Mouse (Mus musculus) layer of hippocampus, adult 8-10 months (tissue): Measurements from ENCODE around the gene Mpst. TPM values are rescaled to one million over a fixed set of nuclear protein-coding genes. Genes with fewer than 3 reads are reported as not detected.
A peak's percentile ranks its signal among the peaks of the same experiment; 100 is the strongest.

Experiments used
- DNase-seq, 2 experiments: peaks; one replicate each; pipeline ENCODE4 v3.0.0; 2022; ENCODE audit warnings: low spot score in 2 of 2
- total RNA-seq, 4 experiments: library from RNA; stranded (reverse); gene quantifications; 2 replicates each; pipeline ENCODE4 v1.2.4; 2022

Gene Mpst
- total RNA-seq, 4 experiments from 2014 or later: 23.1 to 38.1 (median 30.3) TPM

DNA sequence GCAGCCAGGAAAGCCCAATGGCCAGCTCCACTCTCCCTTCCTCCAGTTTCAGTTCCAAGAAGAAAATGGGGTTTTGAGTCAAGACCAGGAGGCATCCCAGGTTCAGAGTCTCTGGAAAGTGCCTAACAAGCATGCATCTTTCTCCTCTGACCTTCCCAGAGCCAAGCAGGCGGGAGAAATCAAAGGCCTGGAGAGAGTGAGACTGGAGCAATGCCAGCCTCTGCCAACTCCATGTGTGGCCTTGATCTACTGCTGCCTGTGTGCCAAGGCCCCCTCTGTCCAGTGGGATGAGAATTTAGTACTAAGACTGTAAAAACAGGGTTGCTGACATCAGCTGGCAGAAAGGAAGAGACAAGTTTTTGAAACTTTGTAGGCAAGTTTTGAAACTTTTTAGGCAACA is 2.3 kb upstream of the Mpst start:
- peak in 1 of 2 experiments; percentile 45 for DNase-seq

DNA sequence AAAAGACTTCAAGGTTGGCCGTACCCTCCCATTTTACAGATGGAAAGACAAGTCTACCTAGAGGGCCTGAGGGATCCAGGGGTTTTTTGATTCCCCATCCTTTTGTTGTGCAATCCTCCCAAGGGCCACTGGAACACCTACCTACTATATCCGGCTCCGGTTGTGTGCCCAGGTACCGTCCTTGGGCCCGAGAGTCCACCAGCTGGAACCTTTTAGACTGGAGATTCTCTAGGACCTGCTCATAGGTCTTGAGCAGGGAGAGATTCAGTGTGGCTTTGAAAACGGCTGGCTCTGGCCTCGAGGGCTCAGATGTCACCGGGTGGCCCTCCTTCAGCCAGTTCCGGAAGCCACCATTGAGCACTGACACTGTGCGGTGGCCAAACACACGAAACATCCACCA is 1.1 kb upstream of the Mpst start:
- no peak for DNase-seq

DNA sequence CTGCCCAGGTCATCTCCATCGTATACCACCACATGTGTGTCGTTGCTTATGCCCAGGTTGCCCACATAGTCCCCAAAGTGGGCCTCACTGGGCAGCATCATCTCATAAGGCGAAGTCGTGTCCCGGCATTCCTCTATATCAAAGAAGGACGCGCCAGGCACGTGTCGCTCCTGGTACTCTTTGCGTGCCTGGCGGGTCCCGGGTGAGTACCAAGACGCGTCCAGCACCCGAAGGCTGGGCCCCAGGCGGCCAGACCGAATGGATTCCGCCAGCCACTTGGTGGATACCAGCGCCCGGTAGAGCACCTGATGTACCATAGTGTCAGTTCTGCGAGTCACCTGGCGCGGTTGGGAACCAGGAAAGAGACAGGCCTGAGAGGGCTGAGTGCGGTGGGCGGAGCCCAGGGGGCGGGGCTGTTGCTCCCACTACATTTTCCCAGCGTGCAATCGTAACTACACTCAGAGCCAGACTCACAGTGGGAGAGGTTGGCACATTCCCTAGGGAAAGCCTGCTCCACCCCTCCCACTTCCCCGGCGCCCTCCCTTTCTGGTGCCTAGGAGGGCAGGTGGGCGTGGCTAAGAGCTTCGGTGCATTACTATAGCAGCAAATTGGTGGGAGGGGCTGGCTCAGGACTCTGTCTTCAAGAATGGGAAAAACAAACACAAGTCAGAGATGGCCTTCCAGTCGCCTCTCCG is 552 bp upstream of the Mpst start, which contains the start of gene Tst:
Gene Tst (minus strand): TSS at position 391 of the 695 bp plus-strand sequence.
- DNase-seq: peak; percentile 90 to 95

DNA sequence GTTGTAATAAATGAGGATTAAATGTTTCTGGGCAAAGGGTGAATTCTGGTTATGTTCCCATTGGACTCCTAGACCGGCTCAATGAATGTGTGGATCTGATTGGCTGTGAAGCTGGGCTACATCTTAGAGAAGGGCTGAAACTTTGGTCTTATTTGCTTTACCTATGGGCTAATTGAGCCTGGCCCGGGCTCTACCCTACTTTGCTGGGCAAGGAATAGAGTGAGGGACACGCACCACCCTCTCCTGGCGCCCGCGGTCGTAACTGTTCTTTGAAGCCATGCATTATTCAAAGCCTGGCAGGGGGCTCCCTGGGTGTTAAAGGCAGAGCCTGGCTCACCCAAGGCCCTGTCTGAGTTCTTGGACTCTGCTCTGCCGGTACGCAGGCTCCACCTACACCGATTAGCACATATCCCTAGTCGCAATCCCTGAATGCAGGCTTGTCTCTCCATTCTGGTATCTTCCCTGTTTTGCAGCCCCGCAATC is 3.4 kb downstream of the Mpst start:
- no peak for DNase-seq

DNA sequence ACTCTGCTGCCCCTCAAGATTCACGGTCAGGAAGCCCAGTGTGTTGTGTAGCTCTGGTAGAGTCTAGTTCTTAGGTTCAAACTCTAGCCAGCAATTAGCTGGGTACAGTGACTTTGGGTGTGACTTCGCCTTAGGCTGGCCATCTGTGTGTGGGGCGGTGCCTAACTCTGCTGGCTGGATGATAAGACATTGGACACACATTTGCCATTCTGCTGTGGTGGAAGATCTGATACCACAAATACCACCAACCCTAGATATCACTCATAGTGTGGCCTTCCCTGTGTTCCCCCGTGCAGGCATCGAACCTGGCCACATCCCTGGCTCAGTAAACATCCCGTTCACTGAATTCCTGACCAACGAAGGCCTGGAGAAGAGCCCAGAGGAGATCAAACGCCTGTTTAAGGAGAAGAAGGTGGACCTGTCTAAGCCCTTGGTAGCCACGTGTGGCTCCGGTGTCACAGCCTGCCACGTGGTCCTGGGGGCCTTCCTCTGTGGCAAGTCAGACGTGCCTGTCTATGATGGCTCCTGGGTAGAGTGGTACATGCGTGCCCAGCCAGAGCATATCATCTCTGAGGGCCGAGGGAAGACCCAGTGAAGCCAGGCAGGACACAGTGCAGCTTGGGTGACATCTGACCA is 7.0 kb downstream of the Mpst start:
- no peak for DNase-seq

DNA sequence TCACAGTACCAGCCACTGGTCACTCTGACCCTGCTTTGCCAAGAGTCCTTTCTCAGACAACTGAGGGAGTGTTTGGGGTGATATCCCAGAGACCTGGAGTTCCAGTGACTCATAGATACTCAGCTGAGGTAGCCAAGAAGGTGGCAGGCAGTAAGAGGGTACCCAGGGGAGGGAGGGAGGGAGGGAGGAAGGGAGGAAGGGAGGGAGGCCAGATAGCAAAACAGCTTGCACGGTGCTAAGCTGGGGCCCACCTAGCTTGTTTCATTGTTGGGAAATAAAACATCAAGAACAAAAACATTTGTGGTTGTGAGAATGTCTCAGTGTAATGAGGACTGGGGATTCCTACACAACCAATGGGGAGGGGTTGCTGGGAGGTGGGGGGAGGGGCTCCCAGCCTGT is 7.5 kb downstream of the Mpst start:
- no peak for DNase-seq

DNA sequence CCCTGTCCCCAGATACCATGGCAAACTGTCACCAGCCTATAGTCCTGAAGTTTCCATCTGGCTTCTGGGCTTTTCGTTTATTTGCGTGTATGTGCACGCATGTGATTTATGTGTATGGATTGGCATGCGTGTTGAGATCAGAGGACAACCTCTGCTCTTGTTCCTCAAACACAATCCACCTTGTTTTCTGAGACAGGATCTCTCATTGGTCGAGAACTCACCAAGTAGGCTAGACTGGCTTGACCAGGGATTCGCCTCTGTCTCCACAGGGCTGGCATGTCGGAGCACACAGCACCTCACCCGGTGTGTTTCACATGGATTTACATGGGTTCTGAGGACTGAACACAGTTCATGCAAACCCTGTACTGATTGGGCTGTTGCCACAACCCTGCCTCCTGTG is 7.9 kb downstream of the Mpst start:
- no peak for DNase-seq

DNA sequence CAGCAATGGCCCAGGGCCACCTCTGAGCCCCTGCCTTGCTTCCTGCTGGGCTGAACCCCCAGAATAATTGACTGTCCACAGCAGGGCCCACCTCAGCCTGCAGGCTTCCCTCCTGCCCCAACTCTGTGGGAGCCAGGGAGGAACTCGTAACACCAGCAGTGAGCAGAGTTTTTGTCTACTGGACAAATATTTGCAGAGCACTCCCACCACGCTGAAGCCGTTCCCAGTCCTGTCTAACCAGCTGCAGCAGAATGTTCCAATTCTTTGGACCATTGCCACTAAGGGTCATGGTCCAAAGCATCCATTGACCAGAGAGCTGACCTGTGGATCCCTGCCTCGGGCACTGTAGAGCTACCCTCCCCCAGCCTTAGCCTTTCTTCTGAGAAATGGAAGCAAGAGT is 10.7 kb downstream of the Mpst start:
- no peak for DNase-seq

DNA sequence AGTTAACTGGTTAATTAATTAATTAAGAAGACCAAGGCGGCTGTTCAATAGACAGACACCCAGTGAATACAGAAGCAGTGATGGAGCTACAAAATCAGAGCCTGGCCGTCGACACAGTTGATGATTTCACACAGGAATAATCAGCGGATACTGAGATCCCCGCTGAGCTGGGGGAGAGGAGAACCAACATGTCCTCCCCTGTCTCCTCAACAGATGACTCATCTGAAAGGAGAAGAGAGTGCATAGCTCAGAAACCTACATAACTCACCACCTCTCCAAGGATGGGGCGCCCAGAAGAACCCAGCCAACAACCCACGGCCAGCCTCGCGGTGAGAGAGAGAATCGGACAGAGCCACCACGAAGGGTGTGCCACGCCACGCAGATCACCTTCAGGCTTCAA is 14.2 kb downstream of the Mpst start:
- no peak for DNase-seq

DNA sequence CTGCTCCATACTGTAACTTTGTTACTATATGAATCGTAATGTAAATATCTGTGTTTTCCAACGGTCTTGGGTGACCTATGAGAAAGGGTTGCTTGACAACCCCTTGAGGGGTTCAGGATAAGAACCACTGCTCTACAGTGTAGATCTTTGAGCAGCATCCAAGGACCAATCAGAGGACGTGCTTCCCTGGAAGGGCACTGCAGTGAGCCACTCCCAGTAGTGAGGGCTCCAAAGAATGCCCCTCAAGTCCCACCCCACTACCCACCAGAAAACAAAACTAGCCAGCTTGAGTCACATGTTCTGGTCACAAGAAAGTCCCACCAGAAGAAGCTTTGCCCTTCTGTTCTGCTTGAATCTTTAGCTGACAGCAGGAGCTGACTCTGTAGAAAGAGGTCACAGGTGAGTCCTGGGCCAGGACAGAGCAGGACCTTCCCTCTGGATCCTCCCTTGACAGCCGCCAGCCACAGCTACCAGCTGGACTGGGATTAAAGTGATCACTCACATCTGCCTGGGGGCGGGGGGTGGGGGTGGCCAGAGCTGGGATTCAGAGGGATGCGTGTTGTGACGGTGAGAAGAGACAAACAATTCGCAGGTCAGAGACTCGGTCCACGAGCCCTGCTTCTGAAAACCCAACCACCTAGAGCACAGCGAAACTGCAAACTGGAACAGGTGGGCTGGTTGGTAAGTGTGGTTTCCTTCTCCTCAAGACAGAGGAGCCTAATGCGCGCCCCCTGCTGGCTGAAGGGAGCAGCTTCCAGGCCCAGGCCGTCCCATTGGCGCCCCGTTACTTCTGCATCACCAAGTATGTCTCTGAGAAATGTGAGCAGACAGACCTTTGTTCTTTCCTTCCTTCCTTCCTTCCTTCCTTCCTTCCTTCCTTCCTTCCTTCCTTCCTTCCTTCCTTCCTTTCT is 16.1 kb downstream of the Mpst start:
- DNase-seq: peak; percentile 68 to 87

DNA sequence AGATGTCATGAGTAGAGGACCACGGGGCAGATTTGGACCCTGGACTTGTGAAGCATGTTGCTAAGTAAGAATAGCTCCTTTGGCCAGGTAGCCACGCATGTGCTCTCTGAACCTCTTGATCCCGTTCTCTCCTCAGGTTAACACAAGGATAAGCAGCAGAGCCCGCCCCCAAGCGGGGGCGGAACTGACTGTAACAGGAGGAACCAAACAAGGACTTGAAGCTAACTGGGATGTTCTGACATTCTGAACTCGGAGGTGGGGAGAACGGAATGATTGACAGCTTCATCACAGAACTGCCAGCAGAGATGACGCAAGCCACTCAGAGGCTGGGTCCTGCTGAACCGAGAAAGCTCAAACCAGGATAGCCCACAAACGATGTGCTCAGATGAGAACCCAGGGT is 18.3 kb downstream of the Mpst start:
- DNase-seq: no peak

DNA sequence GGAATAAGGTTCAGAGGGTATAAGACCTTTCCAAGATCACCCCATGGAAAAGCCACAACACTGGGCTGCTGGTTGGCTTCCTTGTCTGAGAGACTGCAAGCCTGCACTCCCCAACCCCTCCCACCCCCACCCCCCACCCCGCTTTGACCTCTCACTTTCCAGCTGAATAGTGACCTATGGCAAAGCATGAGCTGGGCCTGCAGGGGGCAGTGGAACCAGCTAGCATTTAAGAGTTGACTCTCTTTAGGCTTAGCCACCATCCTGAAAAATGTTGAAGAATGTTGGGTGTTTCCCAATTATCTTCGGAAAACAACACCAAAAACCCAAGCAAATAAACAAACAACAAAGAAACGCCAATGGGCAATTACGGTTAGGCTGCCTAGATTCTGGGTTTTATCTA is 19.0 kb downstream of the Mpst start:
- DNase-seq: no peak

DNA sequence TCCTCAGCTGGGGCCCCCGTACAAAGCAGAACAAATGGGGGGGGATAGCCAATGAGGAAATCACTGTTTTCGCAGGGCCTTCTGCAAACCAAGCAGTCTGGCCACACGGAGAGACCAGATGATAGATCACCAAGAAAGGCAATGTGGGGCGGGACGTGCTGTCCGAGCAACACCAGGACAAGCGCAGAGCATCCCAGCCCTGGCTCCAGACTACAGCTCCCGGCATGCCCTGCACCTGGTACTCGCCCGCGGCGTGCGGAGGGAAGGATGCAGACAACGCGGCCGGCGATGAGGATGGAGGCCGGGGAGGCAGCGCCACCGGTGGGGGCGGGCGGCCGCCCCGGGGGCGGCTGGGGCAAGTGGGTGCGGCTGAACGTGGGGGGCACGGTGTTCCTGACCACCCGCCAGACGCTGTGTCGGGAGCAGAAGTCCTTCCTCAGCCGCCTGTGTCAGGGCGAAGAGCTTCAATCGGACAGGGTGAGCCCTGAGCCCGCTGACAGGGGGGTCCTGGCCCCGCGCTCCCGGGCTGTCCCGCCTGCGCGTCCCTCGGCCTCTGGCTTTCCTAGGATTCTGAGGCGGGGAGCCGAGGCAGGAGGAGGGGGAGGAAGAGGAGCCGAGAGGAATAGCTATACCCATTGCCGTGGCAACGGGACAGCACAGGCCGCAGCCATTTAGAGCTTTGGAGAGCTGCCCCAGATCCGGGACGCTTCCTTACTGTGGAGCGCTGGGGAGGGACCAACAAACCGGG is 22.3 kb downstream of the Mpst start, which contains the start of gene Kctd17:
Gene Kctd17 (plus strand): TSS at position 174 of the 748 bp plus-strand sequence.
- peak; percentile 71 to 75 for DNase-seq

DNA sequence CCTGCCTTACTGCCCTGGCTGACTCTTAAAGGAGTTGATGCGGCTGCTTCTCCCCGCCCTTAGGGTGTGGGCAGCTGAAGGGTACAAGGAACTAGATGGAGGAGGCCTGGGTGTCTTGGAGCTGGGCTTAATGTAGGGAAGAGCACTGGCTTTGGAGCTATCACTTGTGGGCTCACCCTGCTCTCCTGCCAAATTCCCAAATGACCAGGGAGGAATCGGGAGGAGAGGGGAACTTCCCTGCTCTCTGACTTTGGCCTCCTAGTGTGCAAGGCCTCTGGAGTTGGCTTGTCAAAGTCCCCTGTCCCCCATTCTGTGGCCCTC is 22.9 kb downstream of the Mpst start:
- DNase-seq: no peak

DNA sequence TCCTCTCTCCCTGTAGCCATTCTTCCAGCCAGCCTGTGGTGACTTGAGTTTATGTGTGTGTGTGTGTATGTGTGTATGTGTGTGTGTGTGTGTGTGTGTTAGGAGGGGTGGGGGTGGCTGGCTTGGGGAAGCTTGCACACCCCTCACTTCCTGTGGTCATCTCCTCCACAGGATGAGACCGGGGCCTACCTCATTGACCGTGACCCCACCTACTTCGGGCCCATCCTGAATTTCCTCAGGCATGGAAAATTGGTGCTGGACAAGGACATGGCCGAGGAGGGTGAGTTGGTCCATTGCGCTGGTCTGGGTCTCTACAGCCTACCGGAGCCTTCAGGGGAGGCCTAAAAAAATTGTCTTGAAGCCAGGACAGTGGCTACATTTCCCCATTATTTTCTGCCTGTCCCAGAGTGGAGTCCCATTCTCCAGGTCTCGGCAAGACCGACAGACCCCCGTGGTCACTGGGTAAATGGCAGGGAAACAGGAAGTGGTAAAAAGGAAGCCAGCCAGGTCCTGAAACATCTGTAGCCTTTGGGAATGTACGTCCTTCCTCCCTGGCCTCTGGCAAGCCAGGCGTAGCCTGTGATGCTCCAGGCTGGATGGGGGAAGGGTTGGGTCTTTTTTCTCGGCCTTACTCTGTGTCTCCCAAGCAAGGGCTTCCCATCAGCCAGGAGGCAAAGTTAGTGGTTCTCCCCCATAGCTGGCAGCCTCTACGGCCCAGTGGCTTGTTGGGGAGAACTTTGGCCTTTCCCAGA is 23.8 kb downstream of the Mpst start:
- DNase-seq: no peak

DNA sequence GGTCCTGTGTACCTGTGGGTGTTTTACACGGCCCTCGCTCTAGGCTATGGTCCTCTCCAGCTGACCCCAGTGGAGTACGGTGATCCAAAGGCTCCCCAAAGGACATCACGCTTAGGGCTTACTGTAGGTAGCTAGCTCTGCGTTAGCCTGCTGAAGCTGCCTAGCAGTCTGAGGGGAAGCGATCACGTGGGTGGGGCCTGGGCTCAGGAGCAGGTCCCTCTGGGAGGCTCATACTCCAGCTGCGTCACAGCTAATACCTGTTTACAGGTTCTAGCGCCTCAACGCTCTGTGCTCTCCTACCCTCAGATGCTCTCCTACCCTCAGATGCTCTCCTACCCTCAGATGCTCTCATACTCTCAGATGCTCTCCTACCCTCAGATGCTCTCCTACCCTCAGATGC is 24.7 kb downstream of the Mpst start:
- no peak for DNase-seq

DNA sequence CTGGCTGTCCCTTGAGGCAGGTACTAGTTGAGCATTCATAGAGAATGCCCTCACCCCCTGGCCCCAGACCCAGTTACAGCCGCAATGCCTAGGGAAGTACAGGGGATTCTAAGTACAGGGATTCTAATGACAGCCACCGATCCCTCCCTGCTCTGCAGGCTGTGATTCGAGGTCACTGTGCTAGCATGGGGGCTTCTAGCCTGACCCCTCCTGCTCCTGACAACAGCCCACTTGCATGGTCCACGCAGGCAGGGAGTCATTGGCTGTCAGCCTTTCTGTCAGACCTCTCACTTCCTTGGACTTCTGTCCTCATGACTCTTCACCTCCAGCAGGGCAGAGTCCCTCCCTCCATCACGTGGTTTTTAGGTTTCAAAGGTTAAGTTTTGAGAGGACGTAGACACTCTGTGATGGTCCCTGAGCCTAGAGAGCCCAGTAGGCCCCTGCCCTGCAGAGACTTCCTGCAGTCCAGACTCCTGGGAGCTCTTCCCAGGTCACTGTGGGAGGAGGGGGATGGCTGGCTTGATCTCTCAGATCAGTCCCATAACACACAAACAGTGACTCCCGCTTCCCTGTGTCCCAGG is 25.4 kb downstream of the Mpst start:
- no peak for DNase-seq

DNA sequence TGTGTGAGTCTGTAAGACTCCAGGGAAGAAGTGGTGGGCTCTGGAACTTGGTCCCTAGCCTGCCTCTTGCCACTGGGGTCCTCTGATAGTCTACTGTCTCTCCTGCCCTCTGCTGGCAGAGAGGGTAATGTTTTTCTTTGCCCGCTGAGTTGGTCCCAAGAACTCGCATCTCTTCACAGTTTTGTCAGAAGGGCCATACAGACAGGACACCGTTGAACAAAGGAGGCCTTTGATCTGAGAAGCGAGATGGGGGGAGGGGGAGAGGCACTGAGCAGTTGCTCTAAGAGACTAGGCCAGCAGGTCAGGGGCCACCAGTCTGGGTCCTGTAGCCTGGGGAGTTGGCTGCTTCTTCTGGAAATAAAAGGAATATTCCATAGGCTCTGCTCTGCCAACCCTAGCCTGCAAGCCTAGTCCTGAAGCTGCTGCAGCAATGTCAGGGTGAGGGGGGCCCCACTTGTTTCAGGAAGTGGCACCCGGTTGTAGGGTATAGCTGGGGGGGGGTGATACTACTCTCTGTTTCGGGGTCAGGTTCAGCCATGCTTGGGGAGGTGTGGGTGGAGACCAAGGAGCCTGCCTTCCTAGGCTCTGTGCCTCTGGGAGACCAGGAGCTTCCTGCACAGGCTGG is 28.8 kb downstream of the Mpst start:
- DNase-seq: peak in 1 of 2 experiments; percentile 62

DNA sequence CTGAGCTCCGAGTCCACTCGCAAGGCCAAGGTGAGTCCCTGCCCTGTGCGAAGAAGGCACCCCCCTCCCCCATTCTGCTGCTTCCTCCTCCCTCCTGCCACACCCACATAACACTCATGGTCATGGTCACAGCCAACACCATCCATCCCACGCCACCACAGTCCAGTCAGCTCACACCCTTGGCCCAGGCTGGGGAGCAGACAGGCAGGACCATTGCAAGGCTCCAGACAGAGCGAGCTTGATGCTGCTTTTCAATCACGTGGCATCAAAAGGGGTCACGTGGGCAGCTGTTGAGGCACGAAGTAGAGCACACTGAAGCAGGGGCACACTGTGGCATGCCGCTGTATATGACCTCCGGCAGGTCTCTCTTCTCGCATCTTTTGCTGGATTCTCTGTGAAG is 29.5 kb downstream of the Mpst start:
- DNase-seq: no peak
